Mouse (Mus musculus) E14TG2a.4 (cell line): Measurements from ENCODE around the gene Zfp746.

Source experiments
- CTCF ChIP-seq: conservative IDR thresholded peaks from 2 replicates; pipeline ENCODE4 v1.5.1; 2014; ENCODE audit warnings: low read length
- NANOG ChIP-seq: IDR thresholded peaks from 2 replicates; pipeline ENCODE4 v1.6.1; 2014; ENCODE audit warnings: borderline replicate concordance, low read length, mixed read lengths
- POU5F1 ChIP-seq: IDR thresholded peaks from 2 replicates; pipeline ENCODE4 v1.6.1; 2014; ENCODE audit warnings: low read length, borderline replicate concordance

DNA sequence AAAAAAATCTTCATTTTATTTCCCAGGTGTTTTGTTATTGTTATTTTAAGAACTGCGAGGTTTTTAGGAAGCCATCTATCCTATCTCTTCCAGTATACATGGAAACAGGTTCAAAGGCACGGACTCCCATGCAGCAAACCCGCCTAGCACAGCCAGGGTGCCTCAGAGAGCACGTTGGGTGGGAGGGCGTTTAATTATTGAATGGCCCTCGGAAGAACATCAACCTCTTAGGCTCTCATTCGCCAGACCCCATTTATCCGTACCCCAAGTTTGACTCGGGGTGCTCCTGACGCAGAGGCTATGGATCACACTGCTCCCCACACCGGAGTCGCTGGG, 39.3 kb downstream of the Zfp746 start:
- TF ChIP-seq CTCF = no peak
- TF ChIP-seq POU5F1 = no peak
- no peak for TF ChIP-seq NANOG
